Mouse (Mus musculus) adrenal gland, postnatal 36 days (tissue): ENCODE data around the gene AL732309.1. TPM values are rescaled to one million over a fixed set of nuclear protein-coding genes. Genes with fewer than 3 reads are reported as not detected.

Experiments
- DNase-seq, 2 experiments: peaks; one replicate each; pipeline ENCODE4 v3.0.0; 2021; ENCODE audit warnings: mixed read lengths in 1 of 2
- long read RNA-seq, 2 experiments: library from polyadenylated mRNA; stranded (forward); transcript quantifications; one replicate each; pipeline ENCODE4 v2.0.0; 2021; ENCODE audit warnings: borderline sequencing depth in 2 of 2
- total RNA-seq, 2 experiments: library from RNA; stranded (reverse); gene quantifications; 2 replicates each; pipeline ENCODE4 v1.2.3; 2021

AL732309.1 gene
- 1 to 10 TPM; 4.1 to 4.8 TPM for total RNA-seq
- long read RNA-seq, experiment 1, partial matches to known transcripts: 0 of 4 reads
- long read RNA-seq, experiment 1, other reads (novel, unspliced or antisense): 0 of 4 reads
- long read RNA-seq, experiment 2, partial matches to known transcripts: 0 of 1 reads
- long read RNA-seq, experiment 2, other reads (novel, unspliced or antisense): 0 of 1 reads

DNA sequence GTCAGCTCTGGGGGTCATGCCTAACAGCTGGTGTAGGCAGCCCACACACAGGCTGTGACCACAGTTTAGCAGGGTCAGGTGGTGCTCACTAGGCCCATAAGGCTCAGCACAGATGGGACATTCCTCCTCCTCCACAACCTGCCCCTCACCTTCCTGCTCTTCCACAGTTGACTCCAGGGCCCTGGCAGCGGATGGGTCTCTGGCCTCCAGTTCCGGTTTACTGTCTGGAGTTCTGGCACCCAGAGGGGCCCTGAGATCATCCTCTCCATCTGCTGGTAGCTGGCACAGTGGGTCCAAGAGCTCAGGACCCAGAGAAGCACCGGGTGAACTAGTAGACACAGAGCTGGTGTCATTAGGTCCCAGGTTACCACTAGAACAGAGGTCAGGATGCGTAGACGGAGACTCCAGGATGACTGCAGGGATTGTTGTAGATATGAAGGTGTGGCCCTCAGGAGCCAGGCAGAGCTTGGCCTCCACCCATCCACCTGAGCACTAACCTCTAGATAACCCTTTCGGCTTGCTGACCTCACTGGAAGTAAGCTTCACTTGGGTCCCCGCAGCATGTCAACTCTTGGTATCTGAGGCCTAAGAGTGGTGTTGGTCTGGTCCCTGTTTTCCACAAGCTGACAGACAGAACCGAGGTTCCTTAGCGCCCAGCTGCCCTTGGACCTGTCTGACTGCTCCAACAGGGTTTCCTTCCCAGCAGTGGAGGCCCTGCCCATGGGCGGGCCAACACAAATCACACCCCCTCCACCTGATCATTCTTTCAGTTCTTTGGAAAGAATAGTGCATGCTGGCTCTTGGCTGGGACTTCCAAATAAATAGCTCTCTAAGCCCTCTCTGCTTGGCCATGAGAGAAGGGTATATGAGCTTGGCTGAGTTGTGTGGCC is at the start of gene AL732309.1:
Gene AL732309.1 (minus strand): TSS at position 681 of the 890 bp plus-strand sequence.
- DNase-seq: no peak

DNA sequence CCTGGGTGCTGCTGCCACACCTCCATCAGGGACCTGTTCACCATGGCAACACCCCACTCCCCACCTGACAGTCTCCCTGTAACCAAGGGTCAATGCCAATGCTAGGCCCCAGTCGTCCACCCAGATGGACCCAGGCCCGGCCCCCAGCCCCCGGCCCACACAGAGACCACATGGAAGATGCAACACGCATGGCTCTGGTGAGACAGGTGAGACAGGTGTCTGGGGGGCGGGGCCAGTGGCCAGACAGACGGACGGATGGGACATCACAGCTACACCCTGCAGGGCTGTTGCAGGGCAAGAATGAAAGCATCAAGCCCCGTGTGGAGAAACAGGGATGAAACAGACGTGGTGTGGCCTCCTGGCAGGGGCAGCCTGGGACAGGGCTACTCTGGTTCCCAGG is 47.0 kb upstream of the AL732309.1 start:
- DNase-seq: no peak

DNA sequence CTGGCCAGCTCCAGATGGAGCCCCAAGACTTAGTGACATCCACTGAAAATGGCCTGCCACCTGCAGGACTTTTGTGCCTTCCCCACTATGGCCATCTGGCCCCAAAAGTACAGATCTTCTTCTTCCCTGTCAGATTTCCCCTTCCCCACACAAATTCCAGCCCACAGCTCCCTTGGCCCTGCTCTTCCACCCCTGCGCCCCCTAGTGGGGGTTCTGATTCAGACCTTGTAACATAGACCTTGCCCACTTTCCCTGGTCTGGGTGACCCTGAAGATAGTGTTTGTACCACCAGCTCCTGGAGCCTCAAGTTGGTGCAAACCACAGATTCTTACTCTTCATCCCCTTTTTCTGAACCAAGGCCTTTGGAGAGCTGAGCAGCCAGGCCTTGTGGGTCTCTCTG is 46.2 kb upstream of the AL732309.1 start:
- peak; percentile 75 to 90 for DNase-seq

DNA sequence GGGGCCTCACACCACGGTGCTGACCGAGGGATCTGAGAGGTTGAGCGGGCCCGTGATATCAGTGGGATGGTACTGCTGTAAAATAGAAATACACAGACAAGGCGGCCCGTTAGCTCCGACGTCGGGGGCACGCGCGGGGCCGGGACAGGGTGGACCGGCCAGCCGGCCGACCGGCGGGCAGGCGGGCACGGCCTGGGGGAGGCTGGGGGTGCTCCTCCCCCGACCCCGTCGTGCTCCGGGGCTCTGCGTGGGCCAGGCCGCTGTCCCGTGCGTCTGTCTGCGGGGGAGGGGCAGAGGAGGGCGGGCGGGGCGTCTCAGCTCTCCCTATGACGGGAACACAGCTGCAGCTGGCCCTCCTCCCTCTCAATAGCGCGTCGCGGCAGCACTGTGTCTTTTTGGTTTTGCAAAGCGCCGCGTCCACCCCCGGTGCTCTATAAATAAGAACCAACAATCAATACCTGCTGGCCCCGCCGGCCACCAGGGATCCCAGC is 45.4 kb upstream of the AL732309.1 start:
- DNase-seq: peak in 1 of 2 experiments; percentile 38

DNA sequence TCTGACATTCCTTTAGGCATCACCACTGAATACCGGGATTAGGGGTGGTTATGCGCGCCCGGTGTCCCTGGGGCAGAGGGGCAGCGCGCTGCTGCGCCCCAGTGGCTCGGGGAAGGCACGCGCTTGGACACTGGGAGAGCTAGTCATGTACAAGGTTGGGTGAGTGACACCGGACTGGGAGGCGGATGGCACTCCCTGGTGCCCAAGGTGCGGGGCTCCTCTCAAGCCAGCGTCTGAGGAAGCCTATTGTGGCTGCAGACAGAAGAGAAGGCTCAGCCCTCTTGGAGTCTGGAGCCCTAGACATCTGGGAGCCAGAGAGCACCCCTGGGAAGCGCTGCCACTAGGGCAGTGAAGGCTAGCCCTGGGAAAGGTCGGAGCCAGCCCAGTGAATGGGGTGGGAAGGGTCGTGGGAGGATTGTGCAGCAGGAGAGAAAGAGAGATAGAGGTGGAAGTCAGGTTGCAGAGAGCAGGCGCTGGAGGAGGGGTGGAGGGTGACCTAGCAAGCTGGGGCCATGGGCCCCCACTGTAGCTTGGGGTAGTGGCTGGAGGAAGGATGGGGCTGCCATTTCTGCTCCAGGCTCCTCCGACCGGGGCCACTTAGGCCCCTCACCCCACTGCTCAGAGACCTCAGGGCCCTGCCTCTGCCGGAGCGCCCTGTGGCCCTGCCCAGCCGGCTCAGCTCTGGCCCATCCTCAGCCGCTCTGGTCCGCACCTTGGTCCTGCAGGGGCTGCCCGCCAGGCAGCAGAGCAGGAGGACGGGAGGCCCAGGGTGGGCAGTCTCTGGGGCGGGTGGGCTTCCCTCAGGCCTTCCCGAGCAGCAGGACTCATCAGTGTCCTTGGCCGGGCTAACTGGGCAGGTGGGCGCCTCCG is 44.8 kb upstream of the AL732309.1 start:
- peak in 1 of 2 experiments; percentile 28 for DNase-seq

DNA sequence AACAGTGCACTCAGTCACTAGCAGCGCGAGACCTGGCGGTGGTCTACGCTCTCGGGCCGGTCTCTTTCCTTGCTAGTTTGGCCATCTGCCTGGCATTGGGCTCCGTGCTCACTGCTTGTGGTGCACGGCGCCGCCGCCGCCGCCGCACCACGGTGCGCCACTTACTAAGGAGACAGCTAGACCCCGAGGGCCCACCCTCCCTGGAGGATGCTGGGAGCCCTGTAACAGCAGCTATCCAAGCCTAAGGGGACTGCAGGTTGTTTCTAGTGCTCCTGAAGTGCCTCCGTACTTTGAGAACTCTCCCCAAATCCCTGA is 44.1 kb upstream of the AL732309.1 start:
- DNase-seq: no peak

DNA sequence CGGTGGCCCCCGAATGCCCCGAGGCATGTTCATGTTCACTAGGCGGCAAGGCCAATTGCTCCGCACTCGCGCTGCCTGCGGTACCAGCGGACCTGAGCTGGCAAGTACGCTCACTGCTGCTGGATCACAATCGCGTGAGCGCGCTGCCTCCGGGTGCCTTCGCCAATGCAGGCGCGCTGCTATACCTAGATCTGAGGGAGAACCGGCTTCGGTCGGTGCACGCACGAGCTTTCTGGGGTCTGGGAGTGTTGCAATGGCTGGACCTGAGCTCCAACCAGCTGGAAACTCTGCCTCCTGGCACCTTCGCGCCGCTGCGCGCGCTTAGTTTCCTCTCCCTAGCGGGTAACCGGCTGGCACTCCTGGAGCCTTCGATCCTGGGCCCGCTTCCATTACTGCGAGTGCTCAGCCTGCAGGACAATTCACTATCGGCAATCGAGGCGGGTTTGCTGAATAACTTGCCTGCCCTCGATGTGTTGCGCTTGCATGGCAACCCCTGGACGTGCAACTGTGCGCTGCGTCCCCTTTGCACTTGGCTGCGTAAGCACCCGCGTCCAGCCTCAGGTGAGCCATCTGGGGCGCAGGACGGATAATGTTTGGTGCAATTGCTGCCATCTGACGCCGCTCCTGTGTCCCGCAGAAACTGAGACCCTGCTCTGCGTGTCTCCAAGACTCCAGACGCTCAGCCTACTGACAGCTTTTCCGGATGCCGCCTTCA is 43.6 kb upstream of the AL732309.1 start:
- DNase-seq: peak; percentile 33 to 44

DNA sequence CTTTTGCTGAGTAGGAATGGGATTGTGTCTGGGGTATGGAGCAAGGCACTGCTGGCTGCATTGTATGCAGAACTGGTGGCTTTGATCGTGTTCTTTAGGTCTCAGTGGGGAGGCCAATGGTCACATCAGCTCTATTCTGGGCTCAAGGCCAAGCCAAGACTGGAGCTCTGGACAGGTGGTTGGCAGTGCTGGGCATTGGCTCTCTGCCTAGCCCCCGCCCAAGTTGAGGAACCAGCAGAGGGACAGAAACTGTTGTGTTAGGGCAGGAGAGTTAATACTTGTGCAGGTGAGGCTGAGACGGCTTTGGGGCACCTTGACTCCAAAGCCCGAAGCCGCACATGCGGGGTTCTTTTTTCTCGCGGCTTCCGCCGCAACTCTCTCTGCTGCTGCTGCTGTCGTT is 43.0 kb upstream of the AL732309.1 start, which contains the start of gene Lrrc26:
Gene Lrrc26 (plus strand): TSS at position 265 of the 400 bp plus-strand sequence.
- peak in 1 of 2 experiments; percentile 37 for DNase-seq

DNA sequence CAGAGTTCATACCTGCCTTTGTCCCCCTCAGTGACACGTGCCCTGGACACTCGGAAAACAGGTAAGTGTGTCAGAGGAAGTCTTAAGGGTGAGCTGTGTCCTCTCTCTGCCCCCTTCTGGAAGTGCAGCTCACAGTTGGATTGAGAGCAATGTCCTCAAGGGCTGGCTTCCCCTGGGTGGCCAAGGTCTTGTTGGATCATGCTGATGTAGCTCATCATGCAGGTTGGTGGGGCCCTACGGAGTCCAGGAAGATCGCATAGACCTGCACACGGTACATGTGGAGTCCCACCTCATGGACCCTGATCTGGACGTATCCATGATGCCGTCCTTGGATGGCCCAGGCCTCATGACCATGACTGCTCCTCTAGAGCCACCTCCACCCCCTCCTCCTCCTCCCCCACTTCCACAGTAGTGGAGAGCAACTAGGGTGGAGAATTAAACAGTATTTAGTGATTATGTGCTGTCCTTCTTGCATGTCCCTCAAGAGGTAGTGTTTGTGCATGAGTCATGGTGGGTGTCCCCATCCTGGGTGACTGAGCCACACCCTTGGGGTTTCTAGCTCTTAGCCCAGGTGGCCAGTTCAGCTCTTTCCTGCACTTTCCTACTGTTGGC is 42.2 kb upstream of the AL732309.1 start:
- DNase-seq: no peak

DNA sequence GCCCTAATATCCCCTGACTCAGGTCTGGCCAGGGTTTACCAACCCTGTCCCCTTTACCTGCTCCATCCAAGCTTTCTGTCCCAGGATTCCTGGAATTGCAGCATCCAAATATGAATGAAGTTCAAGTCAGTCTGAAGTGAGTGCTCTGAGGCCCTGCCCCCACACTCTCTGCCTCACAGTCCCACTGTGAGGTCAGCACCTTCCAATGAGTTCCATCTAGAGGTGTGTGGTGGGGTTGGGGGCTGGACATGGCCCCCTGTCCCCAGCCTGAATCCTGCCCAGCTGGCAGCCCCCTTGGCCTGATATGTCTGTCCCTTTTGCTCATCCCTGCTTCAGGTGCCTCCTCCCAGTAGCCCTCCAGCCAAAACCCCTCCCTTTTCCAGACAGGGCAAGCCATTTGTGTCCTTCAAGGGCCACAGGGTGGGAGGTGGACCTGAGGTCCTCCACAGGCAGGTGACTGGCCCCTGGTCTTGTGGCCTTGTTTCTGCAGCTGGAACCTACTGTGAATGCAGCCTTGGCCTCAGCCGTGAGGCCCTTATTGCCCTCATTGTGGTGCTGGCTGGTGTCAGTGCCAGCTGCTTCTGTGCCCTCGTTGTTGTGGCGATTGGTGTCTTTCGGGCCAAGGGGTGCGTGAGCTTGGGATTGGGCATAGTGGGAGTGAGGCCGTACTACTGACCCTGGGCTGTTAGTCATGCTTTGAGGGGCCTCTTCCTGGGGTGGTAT is 41.4 kb upstream of the AL732309.1 start, which contains the start of gene Tmem210:
Gene Tmem210 (plus strand): TSS at position 219 of the 723 bp plus-strand sequence.
- no peak for DNase-seq

DNA sequence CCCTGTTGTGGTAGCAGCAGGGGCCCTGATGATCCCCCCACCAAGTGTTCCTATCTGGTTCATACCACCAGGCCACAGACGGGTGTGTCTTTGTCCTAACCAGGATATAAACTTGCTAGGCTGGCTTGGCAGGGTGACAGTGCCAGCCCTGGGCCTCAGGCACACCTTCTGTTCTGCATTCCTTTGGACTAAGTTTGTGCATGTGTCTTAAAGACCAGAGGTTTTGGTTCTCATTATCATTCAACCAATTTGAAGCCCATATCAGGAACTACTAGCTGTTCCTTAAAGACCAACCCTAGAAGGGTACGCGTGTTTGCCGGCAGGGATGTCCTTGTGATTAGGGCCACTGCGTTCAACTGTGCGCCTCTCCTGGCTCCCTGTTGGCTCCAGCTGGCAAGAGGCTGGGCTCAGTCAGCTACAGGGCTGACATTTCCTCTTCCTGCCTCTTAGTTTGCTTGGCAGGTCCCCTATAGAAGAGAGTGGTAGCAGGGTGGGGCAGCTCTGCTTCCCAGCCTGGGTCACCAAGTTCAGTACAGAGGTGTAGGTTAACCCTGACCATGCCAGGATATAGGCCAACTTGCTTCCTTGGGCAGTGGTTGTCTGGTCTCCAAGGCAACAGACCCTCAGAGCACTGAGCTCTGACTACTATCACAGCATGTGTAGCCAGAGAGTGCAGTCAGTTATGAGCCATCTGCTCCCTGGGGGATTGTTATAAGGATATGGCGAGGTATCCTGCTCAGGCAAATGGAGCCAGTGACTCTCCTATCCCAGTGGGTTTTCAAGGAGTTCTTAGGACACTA is 40.4 kb upstream of the AL732309.1 start:
- no peak for DNase-seq

DNA sequence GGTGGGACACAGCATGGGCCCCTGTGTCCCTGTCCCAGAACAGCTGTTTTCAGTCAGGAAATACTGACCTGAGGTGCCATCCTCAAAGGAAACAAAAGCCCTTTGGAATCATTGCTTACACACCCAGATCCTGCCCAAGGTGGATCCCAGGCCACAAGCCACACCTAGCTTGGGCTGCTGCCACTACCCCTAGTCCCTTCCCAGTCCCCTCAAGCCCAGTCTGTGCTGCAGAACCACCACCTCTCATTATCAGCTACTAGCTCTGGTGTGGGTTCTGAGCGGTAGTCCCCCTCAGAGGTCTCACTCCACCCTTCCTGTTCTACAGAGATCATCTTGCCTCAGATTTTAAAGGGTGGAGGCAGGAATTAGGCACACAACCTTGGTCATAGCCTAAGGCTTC is 39.7 kb upstream of the AL732309.1 start:
- no peak for DNase-seq

DNA sequence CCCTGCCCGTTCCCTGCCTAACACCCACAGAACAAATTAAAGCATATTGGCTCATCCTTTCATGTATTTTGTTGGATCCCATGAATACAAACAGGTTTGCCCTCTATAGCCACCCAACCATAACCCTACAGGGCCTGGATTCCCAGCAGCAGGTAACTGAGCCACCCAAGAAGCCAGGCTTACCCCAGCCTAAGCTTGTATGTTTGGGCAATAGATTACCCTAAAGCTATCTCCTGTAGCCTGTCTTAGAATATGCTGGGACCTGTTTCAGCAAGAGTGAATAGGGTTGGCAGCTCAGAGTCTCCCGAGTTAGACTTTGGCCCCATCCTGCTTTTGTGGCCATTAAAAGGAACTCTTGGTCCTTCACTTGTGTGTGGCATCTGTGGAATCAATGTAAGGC is 38.9 kb upstream of the AL732309.1 start:
- no peak for DNase-seq

DNA sequence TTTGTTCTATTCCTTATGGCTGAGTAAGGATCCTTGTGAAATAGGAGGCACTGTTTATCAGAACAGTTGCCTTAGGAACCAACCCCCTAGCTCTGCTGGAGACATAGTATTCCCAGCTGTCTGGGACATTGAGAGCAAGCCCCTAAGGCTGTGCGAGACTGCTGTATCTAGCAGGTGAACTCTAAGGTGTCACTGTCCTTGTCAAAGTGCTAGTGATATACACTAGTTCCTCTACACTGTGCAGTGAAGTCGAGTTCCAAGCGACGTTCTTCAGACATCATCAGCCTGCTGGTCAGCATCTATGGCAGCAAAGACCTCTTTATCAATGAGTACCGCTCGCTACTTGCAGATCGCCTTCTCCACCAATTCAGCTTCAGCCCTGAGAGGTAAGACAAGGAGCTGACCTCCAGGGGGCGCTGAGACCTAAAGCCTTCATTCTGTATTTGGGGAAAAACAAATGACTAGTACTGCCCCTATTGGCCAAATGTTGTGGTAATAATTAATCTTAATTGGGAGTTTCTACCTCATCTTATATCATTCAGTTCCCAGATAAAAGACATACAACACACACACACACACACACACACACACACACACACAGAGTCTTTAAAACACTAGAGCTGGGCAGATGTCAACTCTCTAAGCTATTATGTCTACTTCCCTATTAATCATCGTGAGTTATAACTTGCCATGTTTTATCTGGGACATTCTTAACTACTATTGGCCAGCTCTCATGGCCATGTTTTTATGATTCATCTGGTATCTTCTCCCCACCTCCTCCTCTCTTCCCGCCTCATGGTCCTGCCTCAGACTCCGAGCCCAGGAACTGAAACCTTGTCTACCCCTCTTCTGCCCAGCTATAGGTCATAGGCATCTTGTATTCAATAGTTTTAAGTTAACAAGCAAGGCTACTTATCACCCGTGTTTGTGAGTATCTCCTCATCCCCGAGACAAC is 32.5 kb upstream of the AL732309.1 start:
- DNase-seq: peak; percentile 84 to 88

DNA sequence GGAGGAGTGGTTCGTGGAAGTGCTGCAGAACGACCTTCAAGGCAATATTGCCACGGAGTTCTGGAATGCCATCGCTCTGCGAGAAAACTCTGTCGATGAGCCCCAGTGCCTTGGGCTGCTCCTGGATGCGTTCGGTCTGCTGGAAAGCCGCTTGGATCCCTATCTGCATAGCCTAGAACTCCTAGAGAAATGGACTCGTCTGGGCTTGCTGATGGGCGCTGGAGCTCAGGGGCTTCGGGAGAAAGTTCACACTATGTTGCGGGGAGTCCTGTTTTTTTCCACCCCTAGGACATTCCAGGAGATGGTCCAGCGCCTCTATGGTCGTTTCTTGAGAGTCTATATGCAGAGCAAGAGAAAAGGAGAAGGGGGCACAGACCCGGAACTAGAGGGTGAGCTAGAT is 26.3 kb upstream of the AL732309.1 start:
- DNase-seq: no peak

DNA sequence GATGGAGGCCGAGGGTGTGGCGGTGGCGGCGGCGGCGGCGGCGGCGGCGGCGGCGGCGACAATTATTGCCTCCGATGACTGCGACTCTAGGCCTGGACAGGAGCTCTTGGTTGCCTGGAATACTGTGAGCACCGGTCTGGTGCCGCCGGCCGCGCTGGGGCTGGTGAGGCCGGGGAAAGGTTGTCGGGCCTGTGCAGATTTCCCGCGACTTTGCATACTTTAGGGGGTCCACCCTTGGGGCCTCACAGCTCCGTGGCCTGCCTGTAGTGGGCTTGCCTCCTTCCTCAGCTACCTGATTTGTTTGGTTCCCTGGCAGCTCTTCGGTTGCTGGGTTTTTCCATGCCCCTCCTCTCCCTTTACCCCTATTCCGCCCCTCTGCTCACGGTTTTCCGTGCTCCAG is 25.9 kb upstream of the AL732309.1 start:
- DNase-seq: no peak

DNA sequence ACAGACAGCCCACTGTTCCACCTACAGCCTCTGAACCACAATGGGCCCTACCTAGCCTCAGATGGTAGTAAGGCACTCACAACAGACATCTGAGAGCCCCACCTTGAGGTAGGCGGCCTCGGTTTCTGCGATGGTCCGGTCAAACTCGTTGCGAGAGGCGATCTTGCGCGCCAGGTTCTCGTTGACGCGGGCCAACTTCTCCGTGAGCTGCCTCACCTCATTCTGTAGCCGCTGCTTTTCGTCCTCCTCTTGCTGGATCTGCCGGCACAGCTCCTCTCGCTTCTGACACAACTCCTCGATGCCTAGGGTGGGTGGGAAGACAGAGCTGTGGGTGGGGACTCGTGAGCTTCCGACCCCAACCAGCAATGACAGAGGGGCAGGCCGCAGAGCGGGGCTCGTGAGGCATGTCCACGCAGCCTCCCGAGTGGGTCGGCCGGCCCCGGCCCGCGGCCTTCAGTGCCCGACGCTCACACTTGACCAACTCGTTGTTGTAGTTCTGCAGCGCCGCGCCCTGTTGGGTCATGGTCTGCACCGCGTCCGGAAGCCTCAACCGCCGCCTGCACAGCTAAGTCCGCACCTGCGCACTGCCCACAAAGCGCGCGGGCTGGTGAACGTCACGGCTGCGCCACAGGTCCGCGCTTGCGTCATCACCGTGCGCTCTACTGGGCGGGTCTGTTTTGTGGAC is 25.3 kb upstream of the AL732309.1 start, which contains the start of the genes Ssna1 and Anapc2:
Gene Ssna1 (minus strand): TSS at position 612 of the 685 bp plus-strand sequence.
Gene Anapc2 (plus strand): TSS at position 652 of the 685 bp plus-strand sequence.
- DNase-seq: peak; percentile 97 to 99
